ENCODE assay signal across 8 mouse cellular contexts in genomic region chr11:17158858-17159737, GRCm38 (mm10). TPM values are rescaled to one million over a fixed set of nuclear protein-coding genes. Genes with fewer than 3 reads are reported as not detected.
DNase-seq lines count a peak whose midpoint lies in the region; ATAC-seq and TF ChIP-seq lines count a peak whose summit lies in the region.

Ppp3r1 (plus strand) TSS chr11:17159263.

- TF ChIP-seq EP300 in MEL (IDR thresholded peaks at IDR 0.05; ENCODE audit: low read depth in 1 of 2, low read length in 2 of 2): no peak

- peaks cover 10 to 28% of the 10 kb centered on the region in 2 experiments for H3K4me1 ChIP-seq in MEL (ENCODE audit: control insufficient read depth in 1 of 2, insufficient read depth in 2 of 2, low read length in 2 of 2)
- peaks cover 3% of the 10 kb centered on the region; the same call in 1 of the 2 replicates for H3K4me1 ChIP-seq in cerebellum, adult 2 months (ENCODE audit: control insufficient read depth, insufficient read depth, low read length)
- H3K4me1 ChIP-seq in forebrain, postnatal 0 days (ENCODE audit: insufficient read depth): peaks cover 16% of the 10 kb centered on the region; the same call in 1 of the 2 replicates
- H3K4me1 ChIP-seq in lung, embryonic 15.5 days: peaks cover 26% of the 10 kb centered on the region

- H3K27ac ChIP-seq in MEL (ENCODE audit: control insufficient read depth, low read depth, low read length): peak within 1 kb of the TSS; percentile 94
- peak within 1 kb of the TSS; percentile 75 for H3K27ac ChIP-seq in cerebellum, adult 2 months (ENCODE audit: insufficient read depth, low read length)
- H3K27ac ChIP-seq in forebrain, postnatal 0 days (ENCODE audit: low read depth, low read length): peak within 1 kb of the TSS; percentile 97
- H3K27ac ChIP-seq in lung, embryonic 15.5 days: peak within 1 kb of the TSS; percentile 97

- no peak for TF ChIP-seq CTCF in MEL (IDR thresholded peaks at IDR 0.05 in 2 of 3, conservative IDR thresholded peaks at IDR 0.05 in 1 of 3; ENCODE audit: control insufficient read depth in 1 of 3, insufficient read depth in 1 of 3, low read depth in 2 of 3, low read length in 3 of 3, poor library complexity in 1 of 3, severe bottlenecking in 1 of 3)
- no peak for TF ChIP-seq CTCF in cerebellum, adult 2 months (IDR thresholded peaks at IDR 0.05; ENCODE audit: borderline replicate concordance, insufficient read depth, low read depth, low read length)
- TF ChIP-seq CTCF in forebrain, postnatal 0 days (IDR thresholded peaks at IDR 0.05; ENCODE audit: low read depth): peak; percentile 3; the same call in 1 of the 2 replicates

- peaks cover 50% of the 10 kb centered on the region for H3K79me2 ChIP-seq in MEL (ENCODE audit: control insufficient read depth, insufficient read depth, low read length, poor library complexity)

- H3K9ac ChIP-seq in MEL (ENCODE audit: control insufficient read depth, low read depth, low read length, poor library complexity, severe bottlenecking): peak within 1 kb of the TSS; percentile 96
- peak within 1 kb of the TSS; percentile 99 for H3K9ac ChIP-seq in forebrain, postnatal 0 days
- H3K9ac ChIP-seq in lung, embryonic 15.5 days: peak within 1 kb of the TSS; percentile 90

- H3K4me3 ChIP-seq in MEL (ENCODE audit: control insufficient read depth in 1 of 2, insufficient read depth in 1 of 2, low read depth in 2 of 2, low read length in 2 of 2): peak within 1 kb of the TSS; percentile 81 to 96
- peak within 1 kb of the TSS; percentile 90 for H3K4me3 ChIP-seq in cerebellum, adult 2 months (replicated peaks; ENCODE audit: insufficient read depth, low read depth, low read length)
- H3K4me3 ChIP-seq in forebrain, postnatal 0 days (ENCODE audit: low read depth, low read length): peak within 1 kb of the TSS; percentile 90
- peak within 1 kb of the TSS; percentile 96 for H3K4me3 ChIP-seq in lung, embryonic 15.5 days

- H3K27me3 ChIP-seq in MEL (ENCODE audit: control insufficient read depth in 1 of 2, insufficient read depth in 2 of 2, low read length in 2 of 2): peaks cover 0 to 2% of the 10 kb centered on the region in 2 experiments; a peak in 1 of 4 replicates
- H3K27me3 ChIP-seq in cerebellum, adult 2 months (ENCODE audit: control insufficient read depth, insufficient read depth, low read length): no peaks in the 10 kb centered on the region
- no peaks in the 10 kb centered on the region for H3K27me3 ChIP-seq in forebrain, postnatal 0 days (ENCODE audit: insufficient read depth, low read length)
- H3K27me3 ChIP-seq in lung, embryonic 15.5 days: no peaks in the 10 kb centered on the region

- peak; percentile 90 to 92 for TF ChIP-seq POLR2A in MEL (IDR thresholded peaks at IDR 0.05; ENCODE audit: control insufficient read depth in 1 of 2, insufficient read depth in 1 of 2, low read depth in 1 of 2, low read length in 2 of 2, poor library complexity in 1 of 2)
- TF ChIP-seq POLR2A in cerebellum, adult 2 months (IDR thresholded peaks at IDR 0.05; ENCODE audit: borderline replicate concordance, insufficient read depth, low read length): peak; percentile 89

- ATAC-seq in forebrain, postnatal 0 days: peak; percentile 99
- peak; percentile 99 for ATAC-seq in lung, embryonic 15.5 days (ENCODE audit: borderline replicate concordance, extremely low read depth, low FRiP score, low TSS enrichment)

- TF ChIP-seq RAD21 in MEL (IDR thresholded peaks at IDR 0.05; ENCODE audit: low read depth, low read length): no peak

- WGBS in cerebellum, adult 2 months: under 1% methylated on average over 89 of the region's 89 CpGs
- 1% methylated on average over 76 of the region's 89 CpGs for WGBS in forebrain, postnatal 0 days
- WGBS in lung, embryonic 15.5 days: under 1% methylated on average over 56 of the region's 89 CpGs

- DNase-seq in MEL (ENCODE audit: low read depth, low spot score): peak; percentile 99
- DNase-seq in cerebellum, adult 2 months: peak; percentile 96 to 97
- DNase-seq in forebrain, postnatal 0 days: peak; percentile 99
- peak; percentile 97 for DNase-seq in heart, postnatal 4 days
- peak; percentile 94 to 95 for DNase-seq in layer of hippocampus, adult 8-10 months (ENCODE audit: low spot score in 2 of 2)
- peak; percentile 96 for DNase-seq in ovary, adult 18-20 months (ENCODE audit: low spot score)
- peak; percentile 96 for DNase-seq in thymus, postnatal 0 days (ENCODE audit: low spot score)

- H3K9me3 ChIP-seq in MEL (replicated peaks; ENCODE audit: insufficient read depth, low read length): no peaks in the 10 kb centered on the region
- H3K9me3 ChIP-seq in forebrain, postnatal 0 days (ENCODE audit: low read length): no peaks in the 10 kb centered on the region
- no peaks in the 10 kb centered on the region for H3K9me3 ChIP-seq in lung, embryonic 15.5 days

- H3K4me2 ChIP-seq in forebrain, postnatal 0 days (ENCODE audit: low read depth): peak within 1 kb of the TSS; percentile 63
- peak within 1 kb of the TSS; percentile 86 for H3K4me2 ChIP-seq in lung, embryonic 15.5 days

- H3K36me3 ChIP-seq in MEL (ENCODE audit: control insufficient read depth in 1 of 2, insufficient read depth in 2 of 2, low read length in 2 of 2): peaks cover 0 to 35% of the 10 kb centered on the region in 2 experiments; a peak in 3 of 4 replicates
- H3K36me3 ChIP-seq in forebrain, postnatal 0 days (ENCODE audit: insufficient read depth): no peaks in the 10 kb centered on the region
- H3K36me3 ChIP-seq in lung, embryonic 15.5 days: no peaks in the 10 kb centered on the region

TF ChIP-seq in MEL, 35 proteins besides CTCF, POLR2A, EP300 and RAD21 (continues in another document):
- TF ChIP-seq MAX (IDR thresholded peaks at IDR 0.05; ENCODE audit: low read length): peak; percentile 78
- no peak; the same call in 1 of the 2 replicates for TF ChIP-seq KAT2A (conservative IDR thresholded peaks at IDR 0.05; ENCODE audit: low read depth, low read length)
- peak; percentile 56 to 72; a peak in 3 of 4 replicates for TF ChIP-seq USF2 (IDR thresholded peaks at IDR 0.05; ENCODE audit: borderline replicate concordance in 1 of 2, insufficient read depth in 1 of 2, low read depth in 1 of 2, low read length in 2 of 2)
- no peak for TF ChIP-seq POLR2AphosphoS5 (IDR thresholded peaks at IDR 0.05; ENCODE audit: borderline replicate concordance, low read depth, low read length)
- peak; percentile 6; the same call in 1 of the 2 replicates for TF ChIP-seq BHLHE40 (IDR thresholded peaks at IDR 0.05; ENCODE audit: borderline replicate concordance, low read depth, low read length)
- no peak for TF ChIP-seq E2F4 (IDR thresholded peaks at IDR 0.05; ENCODE audit: borderline replicate concordance, low read depth, low read length)
- TF ChIP-seq GATA1 (IDR thresholded peaks at IDR 0.05; ENCODE audit: low read depth, low read length): no peak
- TF ChIP-seq NRF1 (IDR thresholded peaks at IDR 0.05; ENCODE audit: insufficient read depth, low read depth, low read length, poor library complexity, severe bottlenecking): peak; percentile 48
- TF ChIP-seq ETS1 (IDR thresholded peaks at IDR 0.05; ENCODE audit: low read depth, low read length): no peak; the same call in 1 of the 2 replicates
- no peak for TF ChIP-seq ZC3H11A (IDR thresholded peaks at IDR 0.05; ENCODE audit: low read depth, low read length)
- peak; percentile 85 for TF ChIP-seq ELF1 (IDR thresholded peaks at IDR 0.05; ENCODE audit: low read depth, low read length)
- peak; percentile 87 for TF ChIP-seq SIN3A (IDR thresholded peaks at IDR 0.05; ENCODE audit: low read length)
- TF ChIP-seq RCOR1 (IDR thresholded peaks at IDR 0.05; ENCODE audit: low read depth, low read length): no peak
- TF ChIP-seq MEF2A (IDR thresholded peaks at IDR 0.05; ENCODE audit: extremely low read depth, insufficient replicate concordance, low read depth, low read length, poor library complexity, severe bottlenecking): no peak
- no peak for TF ChIP-seq CHD2 (IDR thresholded peaks at IDR 0.05; ENCODE audit: low read length)
- TF ChIP-seq MYC (IDR thresholded peaks at IDR 0.05; ENCODE audit: low read depth, low read length): no peak
- no peak for TF ChIP-seq CHD1 (IDR thresholded peaks at IDR 0.05; ENCODE audit: low read depth, low read length)
- TF ChIP-seq MAFK (IDR thresholded peaks at IDR 0.05; ENCODE audit: borderline replicate concordance, low read depth, low read length): no peak
- TF ChIP-seq SMC3 (IDR thresholded peaks at IDR 0.05; ENCODE audit: low read depth, low read length): no peak
- TF ChIP-seq MAZ (IDR thresholded peaks at IDR 0.05; ENCODE audit: low read depth, low read length): 0 out of 2 replicates have a peak, but pooled peaks have one; percentile 24
- no peak for TF ChIP-seq ZKSCAN1 (IDR thresholded peaks at IDR 0.05; ENCODE audit: low read depth, low read length)
- TF ChIP-seq POLR2AphosphoS2 (IDR thresholded peaks at IDR 0.05; ENCODE audit: low read length): peak; percentile 67; the same call in 1 of the 2 replicates
- TF ChIP-seq TBP (IDR thresholded peaks at IDR 0.05; ENCODE audit: low read depth, low read length): peak; percentile 75
- peak; percentile 85 for TF ChIP-seq NELFE (IDR thresholded peaks at IDR 0.05; ENCODE audit: low read depth, low read length)
- TF ChIP-seq TCF12 (IDR thresholded peaks at IDR 0.05; ENCODE audit: low read depth, low read length): no peak; the same call in 1 of the 2 replicates
- TF ChIP-seq USF1 (IDR thresholded peaks at IDR 0.05; ENCODE audit: low read depth, low read length): peak; percentile 97
- no peak for TF ChIP-seq MYB (IDR thresholded peaks at IDR 0.05; ENCODE audit: low read depth, low read length)
- peak; percentile 49; the same call in 1 of the 2 replicates for TF ChIP-seq MXI1 (IDR thresholded peaks at IDR 0.05; ENCODE audit: low read depth, low read length)
- no peak for TF ChIP-seq TAL1 (IDR thresholded peaks at IDR 0.05; ENCODE audit: low read length)
- no peak for TF ChIP-seq GABPA (IDR thresholded peaks at IDR 0.05; ENCODE audit: low read depth, low read length)
- peak; percentile 87 for TF ChIP-seq HCFC1 (IDR thresholded peaks at IDR 0.05; ENCODE audit: low read depth, low read length)

RNA-seq across cellular contexts. Expression of gene Ppp3r1, which starts in this region (rescaled TPM):
- 48.8 and 55.5 TPM in 2 replicates for total RNA-seq in MEL (2012; rRNA removed)
- polyA plus RNA-seq in MEL (2012; ENCODE audit: insufficient read depth in 1 of 2, insufficient read length in 2 of 2, low read depth in 1 of 2, low replicate concordance in 2 of 2, missing spikeins in 1 of 2): 10 to 100 TPM; 63.8 to 67.9 TPM
- polyA plus RNA-seq in cerebellum, adult 2 months (2012; rRNA removed): 236 and 240 TPM in 2 replicates
- 92.4 and 114 TPM in 2 replicates for total RNA-seq in forebrain, postnatal 0 days (2014; rRNA removed)
- polyA plus RNA-seq in forebrain, postnatal 0 days (2015; fragmentation: Nextera tagmentation; extraction: Ambion mirVana): 186 and 224 TPM in 2 replicates
- total RNA-seq in heart, postnatal 4 days (2021): 10 to 100 TPM; 78.9 to 79.6 TPM
- 100 to 1,000 TPM; 685 to 865 (median 776) TPM for total RNA-seq in layer of hippocampus, adult 8-10 months (2022)
- 90.3 and 92.6 TPM in 2 replicates for polyA plus RNA-seq in lung, embryonic 15.5 days (2015; fragmentation: Nextera tagmentation; extraction: Ambion mirVana)
- polyA plus RNA-seq in thymus, postnatal 0 days (2015; fragmentation: Nextera tagmentation; extraction: Ambion mirVana): 126 and 145 TPM in 2 replicates

Comparison
In these comparisons a context has a peak if more than half of its experiments do, and no peak if none do; other contexts are left out.
1. Peak in every context shown above with its lines: DNase-seq, ATAC-seq, H3K4me3 ChIP-seq and H3K27ac ChIP-seq.